Mouse (Mus musculus) hindbrain, embryonic 15.5 days (tissue): ENCODE data around the gene Aqp6. TPM values are rescaled to one million over a fixed set of nuclear protein-coding genes. Genes with fewer than 3 reads are reported as not detected.

Experiments
- ATAC-seq: fragments of 200-750 bp; cut with Nextera tagmentation; 2 replicates; pipeline ENCODE4 v1.8.0; 2017; ENCODE audit warnings: low read depth, moderate number of reproducible peaks, moderate TSS enrichment; ENCODE audit not compliant: low FRiP score
- H3K27ac ChIP-seq: fragments of 300-500 bp; sonication (generic); replicated peaks from 2 replicates; pipeline ENCODE4 v1.5.1; 2015; ENCODE audit warnings: mild to moderate bottlenecking, inconsistent platforms
- H3K27me3 ChIP-seq: fragments of 300-500 bp; sonication (generic); 2 replicates; pipeline ENCODE4 v1.6.1; 2015; ENCODE audit warnings: control low read depth, inconsistent platforms
- H3K36me3 ChIP-seq: fragments of 300-500 bp; sonication (generic); 2 replicates; pipeline ENCODE4 v1.6.1; 2015; ENCODE audit warnings: control low read depth, inconsistent platforms
- H3K4me1 ChIP-seq: fragments of 300-500 bp; sonication (generic); replicated peaks from 2 replicates; pipeline ENCODE4 v1.6.1; 2015; ENCODE audit warnings: control low read depth, inconsistent platforms
- H3K4me2 ChIP-seq: fragments of 300-500 bp; sonication (generic); 2 replicates; pipeline ENCODE4 v1.6.1; 2015; ENCODE audit warnings: moderate library complexity, mild to moderate bottlenecking, inconsistent platforms
- H3K4me3 ChIP-seq: fragments of 300-500 bp; sonication (generic); 2 replicates; pipeline ENCODE4 v1.5.1; 2015; ENCODE audit warnings: mild to moderate bottlenecking, inconsistent platforms
- H3K9ac ChIP-seq: fragments of 300-500 bp; sonication (generic); 2 replicates; pipeline ENCODE4 v1.6.1; 2015; ENCODE audit warnings: inconsistent platforms
- H3K9me3 ChIP-seq: fragments of 300-500 bp; sonication (generic); 2 replicates; pipeline ENCODE4 v1.6.1; 2016; ENCODE audit warnings: control low read depth, inconsistent platforms
- WGBS: fragments of 180-500 bp; shearing (Covaris S2); methylation state at CpG from one replicate; pipeline ENCODE4 v1.1.7; 2015; 5-methylcytosine and 5-hydroxymethylcytosine counted together
- polyA plus RNA-seq: library from polyadenylated mRNA; unstranded; fragments of >200 nt; fragmentation: Nextera tagmentation; extraction: Ambion mirVana; gene quantifications from 2 replicates; pipeline ENCODE4 v1.2.1, GENCODE M21; 2015

The Aqp6 gene
- polyA plus RNA-seq: 0.78 and 1.00 TPM in 2 replicates

DNA sequence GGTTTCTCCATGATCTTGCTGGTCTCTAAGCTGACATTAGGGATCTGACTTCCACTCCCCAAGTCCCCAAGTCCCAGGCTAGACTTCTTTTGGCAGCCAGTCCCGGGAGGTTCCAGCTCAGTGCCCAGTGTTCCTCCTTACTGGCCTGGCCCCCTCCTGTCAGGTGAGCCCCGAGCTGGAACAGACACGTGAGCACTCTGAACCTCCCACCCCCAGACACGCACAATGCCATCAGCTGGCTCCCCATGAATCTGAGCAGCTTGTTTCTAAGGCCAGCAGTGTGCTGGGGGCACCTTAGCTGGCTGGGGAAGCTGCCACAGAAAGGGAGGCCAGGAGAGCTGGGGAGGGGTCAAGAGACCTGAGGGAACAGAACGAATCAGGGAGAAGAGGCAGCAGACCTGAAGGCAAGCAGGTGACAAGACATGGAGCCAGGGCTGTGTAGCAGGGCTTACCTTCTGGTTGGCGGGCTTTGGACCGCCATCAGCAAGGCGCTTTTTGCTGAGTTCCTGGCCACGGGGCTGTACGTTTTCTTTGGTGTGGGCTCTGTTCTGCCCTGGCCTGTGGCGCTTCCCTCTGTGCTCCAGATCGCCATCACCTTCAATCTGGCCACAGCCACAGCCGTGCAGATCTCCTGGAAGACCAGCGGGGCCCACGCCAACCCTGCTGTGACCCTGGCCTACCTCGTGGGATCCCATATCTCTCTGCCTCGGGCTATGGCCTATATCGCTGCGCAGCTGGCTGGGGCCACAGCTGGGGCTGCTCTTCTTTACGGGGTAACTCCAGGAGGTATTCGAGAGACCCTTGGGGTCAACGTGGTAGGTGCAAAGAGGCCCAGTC, at the start of gene Aqp6:
TSS of gene Aqp6 (plus strand) at position 415 of the 837 bp plus-strand sequence.
- ATAC-seq: no peak
- WGBS: 46% methylated on average over 22 of the region's 22 CpGs
- Histone ChIP-seq H3K4me3 (no peak within 1 kb of the TSS), H3K4me2 (no peak within 1 kb of the TSS), H3K36me3 (no peaks in the 10 kb centered on the region), H3K4me1 (peaks cover 41% of the 10 kb centered on the region), H3K9ac (no peak within 1 kb of the TSS), H3K27ac (peak within 1 kb of the TSS; percentile 65), H3K9me3 (no peaks in the 10 kb centered on the region), H3K27me3 (no peaks in the 10 kb centered on the region)

DNA sequence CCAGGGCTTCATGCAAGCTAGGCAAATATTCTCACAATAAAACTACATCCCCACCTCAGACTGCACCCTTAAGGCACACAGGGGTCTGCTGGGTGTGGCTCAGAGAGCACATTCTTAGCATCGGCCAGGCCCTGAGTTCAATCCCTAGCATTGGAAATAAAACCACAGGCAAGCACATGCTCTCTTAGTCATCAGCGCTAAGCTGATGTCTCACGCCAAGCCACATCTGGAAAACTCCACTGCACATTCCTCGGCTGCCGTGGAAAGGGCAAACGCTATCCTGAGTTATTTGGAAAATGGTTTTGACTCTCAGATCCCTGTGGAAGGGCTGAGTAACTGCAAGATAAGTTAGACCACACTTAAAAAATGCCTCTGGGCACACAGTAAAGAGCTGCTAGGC, 47.4 kb upstream of the Aqp6 start:
- Histone ChIP-seq H3K4me1 (no peaks in the 10 kb centered on the region), H3K9ac (no peak overlapping the region), H3K9me3 (no peaks in the 10 kb centered on the region), H3K27ac (no peak overlapping the region), H3K36me3 (no peaks in the 10 kb centered on the region), H3K27me3 (no peaks in the 10 kb centered on the region), H3K4me3 (no peak overlapping the region), H3K4me2 (no peak overlapping the region)
- WGBS: 78% methylated on average over 6 of the region's 6 CpGs
- ATAC-seq: no peak

DNA sequence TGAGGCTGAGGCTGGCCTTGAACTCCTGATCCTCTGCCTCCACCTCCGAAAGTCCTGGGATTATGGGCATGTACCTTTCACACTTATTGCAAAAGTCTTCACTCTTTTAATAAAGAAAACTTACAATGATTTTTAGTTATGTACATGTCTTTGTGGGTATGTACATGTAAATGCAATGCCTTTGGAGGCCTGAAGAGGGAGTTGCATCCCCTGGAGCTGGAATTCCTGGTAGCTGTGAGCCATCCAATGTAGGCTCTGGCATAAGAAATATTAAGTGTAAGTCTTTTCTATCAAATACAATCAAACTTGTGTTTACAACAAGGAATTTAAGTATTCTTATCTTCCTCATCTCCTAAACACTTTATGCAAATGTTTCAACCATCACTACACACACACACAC, 42.3 kb upstream of the Aqp6 start:
- Histone ChIP-seq H3K9ac (no peak overlapping the region), H3K27ac (no peak overlapping the region), H3K4me1 (peaks cover under 1% of the 10 kb centered on the region; the same call in 1 of the 2 replicates), H3K4me2 (no peak overlapping the region), H3K36me3 (no peaks in the 10 kb centered on the region), H3K9me3 (no peaks in the 10 kb centered on the region), H3K4me3 (no peak overlapping the region), H3K27me3 (no peaks in the 10 kb centered on the region)
- no peak for ATAC-seq
- 91% methylated on average over 1 of the region's 1 CpGs for WGBS

DNA sequence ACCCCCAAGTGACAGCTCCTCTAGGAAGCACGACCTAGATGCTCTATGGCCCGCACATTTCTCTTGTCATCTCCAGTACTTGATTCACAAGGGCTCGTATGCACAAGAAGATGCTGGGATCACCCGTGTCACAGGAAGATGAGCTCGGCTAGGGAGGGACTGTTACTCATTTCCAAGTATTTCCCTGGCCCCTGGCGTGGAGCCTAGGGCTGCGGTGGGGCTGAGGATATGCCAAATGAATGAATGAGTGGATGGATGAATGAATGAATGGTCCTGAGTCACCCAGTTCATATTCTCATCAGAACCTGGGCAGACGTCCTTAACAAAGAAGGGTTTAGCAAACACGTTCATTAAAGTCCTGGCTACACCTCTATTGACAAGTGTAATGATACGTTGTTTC, 41.0 kb upstream of the Aqp6 start:
- Histone ChIP-seq H3K9ac (no peak overlapping the region), H3K4me2 (no peak overlapping the region), H3K27ac (no peak overlapping the region), H3K36me3 (no peaks in the 10 kb centered on the region), H3K9me3 (no peaks in the 10 kb centered on the region), H3K4me3 (no peak overlapping the region), H3K4me1 (peaks cover 5% of the 10 kb centered on the region; the same call in 1 of the 2 replicates), H3K27me3 (no peaks in the 10 kb centered on the region)
- no peak for ATAC-seq
- 82% methylated on average over 10 of the region's 10 CpGs for WGBS

DNA sequence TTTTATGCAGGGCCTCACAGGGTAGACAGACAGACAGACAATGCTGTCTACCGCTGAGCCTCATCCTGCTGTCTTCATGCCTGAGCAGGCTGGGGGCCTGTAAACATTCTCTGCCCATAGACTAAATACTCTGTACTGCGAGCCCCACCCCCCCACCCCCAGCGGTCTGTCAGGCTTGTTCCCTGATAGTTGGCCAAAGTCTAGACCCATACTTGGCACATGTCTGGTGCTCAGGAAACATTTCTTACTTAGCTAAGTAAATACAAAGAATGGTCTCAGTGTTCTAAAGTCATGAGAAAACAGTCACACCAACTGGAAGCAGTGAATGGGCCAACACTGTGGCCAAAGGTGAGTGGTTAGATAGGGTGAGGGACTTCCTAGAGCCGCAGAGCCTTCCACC, 33.8 kb upstream of the Aqp6 start:
- WGBS: 68% methylated on average over 4 of the region's 4 CpGs
- no peaks in the 10 kb centered on the region for H3K36me3 ChIP-seq
- ATAC-seq: no peak

DNA sequence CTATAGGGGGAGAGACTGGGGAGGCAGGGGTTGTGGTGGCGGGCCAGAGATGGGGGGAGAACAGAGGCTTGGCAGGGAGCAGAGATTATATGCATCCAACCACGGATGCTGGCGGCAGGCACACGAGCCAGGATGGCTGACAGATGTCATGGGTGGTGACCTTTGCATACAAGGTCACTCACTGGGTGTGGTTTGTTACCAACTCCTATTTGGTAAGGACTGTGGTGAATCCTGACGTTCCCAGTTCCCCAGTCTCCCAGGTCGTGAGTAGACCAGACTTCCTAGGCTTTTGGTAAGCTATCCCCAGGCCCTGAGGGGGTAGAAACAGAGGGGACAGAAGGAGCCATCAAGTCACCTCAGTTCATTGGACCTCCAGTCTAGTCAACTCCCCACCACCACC, 32.5 kb upstream of the Aqp6 start:
- no peak for ATAC-seq
- peaks cover 5% of the 10 kb centered on the region; the same call in 1 of the 2 replicates for H3K4me1 ChIP-seq
- no peak overlapping the region for H3K4me3 ChIP-seq
- 54% methylated on average over 6 of the region's 6 CpGs for WGBS
- H3K27ac ChIP-seq: no peak overlapping the region
- H3K9me3 ChIP-seq: no peaks in the 10 kb centered on the region
- no peak overlapping the region for H3K9ac ChIP-seq
- H3K4me2 ChIP-seq: no peak overlapping the region
- no peaks in the 10 kb centered on the region for H3K27me3 ChIP-seq
- no peaks in the 10 kb centered on the region for H3K36me3 ChIP-seq

More for the DNA sequence above, 33.8 kb upstream of the Aqp6 start:
- H3K4me3 ChIP-seq: no peak overlapping the region
- H3K4me2 ChIP-seq: no peak overlapping the region
- peaks cover 5% of the 10 kb centered on the region; the same call in 1 of the 2 replicates for H3K4me1 ChIP-seq
- no peaks in the 10 kb centered on the region for H3K27me3 ChIP-seq
- no peak overlapping the region for H3K27ac ChIP-seq
- no peaks in the 10 kb centered on the region for H3K9me3 ChIP-seq
- no peak overlapping the region for H3K9ac ChIP-seq

DNA sequence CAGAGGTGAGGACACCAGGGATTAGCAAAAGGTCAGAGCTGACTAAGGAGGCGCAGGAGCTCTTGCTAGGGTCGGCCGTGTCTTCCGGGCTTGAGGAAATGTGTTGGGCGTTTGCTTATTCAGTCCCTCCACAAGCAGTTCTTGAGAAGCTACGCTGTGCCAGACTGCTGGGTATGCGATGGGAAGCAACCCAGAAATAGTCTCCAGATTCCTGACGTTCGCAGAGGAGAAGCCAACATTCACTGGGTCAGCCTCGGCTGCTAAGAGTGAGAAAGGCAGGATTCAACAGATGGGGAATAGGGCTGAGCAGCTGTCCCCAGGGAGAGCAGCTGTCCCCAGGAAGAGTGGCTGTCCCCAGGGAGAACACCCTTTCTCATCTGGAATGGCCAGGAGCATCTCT, 32.1 kb upstream of the Aqp6 start:
- no peak overlapping the region for H3K9ac ChIP-seq
- peaks cover 2% of the 10 kb centered on the region; the same call in 1 of the 2 replicates for H3K4me1 ChIP-seq
- 84% methylated on average over 10 of the region's 10 CpGs for WGBS

DNA sequence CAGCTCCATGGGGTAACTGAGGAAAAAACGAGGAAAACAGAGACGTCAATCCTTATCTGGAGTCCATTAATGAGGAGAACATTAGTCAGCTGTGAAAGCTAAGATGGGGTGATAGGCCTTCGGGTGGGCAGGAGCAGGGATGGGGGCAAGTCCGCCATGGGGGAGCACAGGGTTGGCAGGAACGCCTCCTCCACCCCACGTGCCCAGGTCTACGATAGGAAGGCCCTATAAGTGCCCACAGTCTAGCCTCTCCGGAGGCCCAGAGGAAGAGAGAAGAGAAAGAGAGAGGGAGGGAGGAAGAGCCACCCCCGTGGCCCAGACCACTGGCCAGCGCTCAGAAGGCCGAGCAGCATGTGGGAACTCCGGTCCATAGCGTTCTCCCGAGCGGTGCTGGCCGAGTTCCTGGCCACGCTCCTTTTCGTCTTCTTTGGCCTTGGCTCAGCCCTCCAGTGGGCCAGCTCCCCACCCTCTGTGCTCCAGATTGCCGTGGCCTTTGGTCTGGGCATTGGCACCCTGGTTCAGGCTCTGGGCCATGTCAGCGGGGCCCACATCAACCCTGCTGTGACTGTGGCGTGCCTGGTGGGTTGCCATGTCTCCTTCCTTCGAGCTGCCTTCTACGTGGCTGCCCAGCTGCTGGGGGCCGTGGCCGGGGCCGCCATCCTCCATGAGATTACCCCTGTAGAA, 22.3 kb upstream of the Aqp6 start, which contains the start of gene Aqp2:
TSS of gene Aqp2 (plus strand) at position 254 of the 684 bp plus-strand sequence.
- WGBS: 78% methylated on average over 26 of the region's 26 CpGs
- no peak within 1 kb of the TSS for H3K4me3 ChIP-seq
- no peak within 1 kb of the TSS for H3K4me2 ChIP-seq
- ATAC-seq: no peak
- H3K4me1 ChIP-seq: peaks cover 11% of the 10 kb centered on the region
- no peaks in the 10 kb centered on the region for H3K36me3 ChIP-seq
- H3K9me3 ChIP-seq: no peaks in the 10 kb centered on the region
- H3K9ac ChIP-seq: no peak within 1 kb of the TSS
- peaks cover 22% of the 10 kb centered on the region for H3K27me3 ChIP-seq
- H3K27ac ChIP-seq: no peak within 1 kb of the TSS

More for the DNA sequence above, 32.1 kb upstream of the Aqp6 start:
- ATAC-seq: no peak
- no peaks in the 10 kb centered on the region for H3K27me3 ChIP-seq
- no peak overlapping the region for H3K4me2 ChIP-seq
- no peak overlapping the region for H3K27ac ChIP-seq
- no peaks in the 10 kb centered on the region for H3K9me3 ChIP-seq
- no peaks in the 10 kb centered on the region for H3K36me3 ChIP-seq
- H3K4me3 ChIP-seq: no peak overlapping the region

DNA sequence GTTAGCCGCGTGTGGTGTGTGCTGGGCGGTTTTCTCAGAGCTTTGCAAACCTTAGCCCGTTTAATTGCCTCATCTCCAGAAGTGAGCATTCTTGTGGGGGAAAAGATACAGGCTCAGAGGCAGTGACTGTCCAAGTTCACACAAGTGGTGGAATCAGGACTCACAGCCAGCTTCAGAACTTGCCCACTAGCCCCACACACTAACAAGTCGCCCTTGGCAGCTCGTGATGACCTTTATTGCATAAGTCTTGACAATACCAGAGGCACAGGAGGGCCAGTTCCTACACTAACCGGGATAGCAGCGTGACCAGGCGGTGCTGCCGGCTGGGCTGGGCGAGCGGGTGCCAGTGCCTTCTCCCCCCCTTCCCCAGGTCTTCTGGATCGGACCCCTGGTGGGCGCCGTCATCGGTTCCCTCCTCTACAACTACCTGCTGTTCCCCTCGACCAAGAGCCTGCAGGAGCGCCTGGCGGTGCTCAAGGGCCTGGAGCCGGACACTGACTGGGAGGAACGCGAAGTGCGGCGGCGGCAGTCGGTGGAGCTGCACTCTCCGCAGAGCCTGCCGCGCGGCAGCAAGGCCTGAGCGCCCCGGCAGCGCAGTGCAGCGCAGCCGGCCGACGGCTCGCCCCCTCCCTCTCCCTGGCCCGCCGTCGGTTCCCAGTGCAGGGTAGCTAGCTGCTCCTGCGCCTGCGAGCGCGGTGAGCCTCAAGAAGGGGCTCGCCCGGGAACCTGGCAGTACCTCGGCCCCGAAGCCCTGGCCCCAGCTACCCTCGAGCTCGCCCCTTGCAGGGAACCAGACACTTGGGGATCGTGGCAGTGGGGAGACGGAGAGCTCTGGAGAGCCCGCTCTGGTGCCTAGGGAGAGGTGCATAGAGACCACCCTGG, 17.5 kb upstream of the Aqp6 start:
- Histone ChIP-seq H3K9ac (peak overlapping the region; percentile 10; the same call in 1 of the 2 replicates), H3K4me2 (peak overlapping the region; percentile 54), H3K36me3 (no peaks in the 10 kb centered on the region), H3K4me1 (peaks cover 24% of the 10 kb centered on the region), H3K9me3 (no peaks in the 10 kb centered on the region), H3K27me3 (peaks cover 64% of the 10 kb centered on the region), H3K27ac (no peak overlapping the region), H3K4me3 (peak overlapping the region; percentile 27)
- ATAC-seq: peak; percentile 50; the same call in 1 of the 2 replicates
- WGBS: 2% methylated on average over 54 of the region's 54 CpGs

DNA sequence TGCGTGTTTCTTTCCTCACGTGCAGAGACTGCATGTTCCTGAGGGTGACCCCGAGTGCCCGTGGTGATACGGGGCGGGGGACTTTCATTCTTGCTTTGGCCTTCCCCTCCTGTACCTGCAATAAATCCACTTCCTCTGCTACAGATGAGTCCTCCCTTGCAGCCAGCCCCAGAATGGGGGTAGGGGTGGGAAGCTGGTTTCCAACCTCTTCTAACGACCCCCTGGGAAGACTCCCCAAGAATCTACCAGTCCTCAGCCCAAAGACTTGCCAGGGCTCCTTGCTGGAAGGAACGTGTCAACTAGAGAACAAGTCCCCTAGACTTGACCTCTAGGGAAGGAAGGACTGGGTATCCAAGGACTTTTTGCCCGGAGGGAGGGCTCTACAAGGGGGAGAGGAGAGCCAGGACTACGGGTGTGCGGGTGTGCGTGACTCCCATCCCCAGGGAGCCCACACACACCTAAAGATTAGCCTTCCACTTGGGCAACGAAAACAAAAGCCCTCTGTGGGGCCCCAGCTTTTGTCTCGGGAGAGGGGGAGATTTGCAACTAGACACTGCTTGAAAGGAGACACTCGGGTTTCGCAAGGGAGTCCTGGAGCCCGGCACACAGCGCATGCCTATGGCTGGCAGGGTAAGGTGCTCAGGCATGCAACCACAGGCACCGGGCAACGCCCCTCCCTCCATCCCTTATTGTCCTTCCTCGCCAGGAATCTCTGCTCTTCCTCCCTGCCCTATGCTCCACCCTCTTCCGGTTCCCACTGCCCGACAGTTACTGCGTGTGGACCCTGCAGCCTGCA, 16.6 kb upstream of the Aqp6 start:
- Histone ChIP-seq H3K4me2 (peak overlapping the region; percentile 54), H3K4me3 (peak overlapping the region; percentile 27), H3K27ac (no peak overlapping the region), H3K36me3 (no peaks in the 10 kb centered on the region), H3K27me3 (peaks cover 73% of the 10 kb centered on the region), H3K4me1 (peaks cover 24% of the 10 kb centered on the region), H3K9ac (no peak overlapping the region), H3K9me3 (no peaks in the 10 kb centered on the region)
- ATAC-seq: no peak
- 1% methylated on average over 24 of the region's 24 CpGs for WGBS

DNA sequence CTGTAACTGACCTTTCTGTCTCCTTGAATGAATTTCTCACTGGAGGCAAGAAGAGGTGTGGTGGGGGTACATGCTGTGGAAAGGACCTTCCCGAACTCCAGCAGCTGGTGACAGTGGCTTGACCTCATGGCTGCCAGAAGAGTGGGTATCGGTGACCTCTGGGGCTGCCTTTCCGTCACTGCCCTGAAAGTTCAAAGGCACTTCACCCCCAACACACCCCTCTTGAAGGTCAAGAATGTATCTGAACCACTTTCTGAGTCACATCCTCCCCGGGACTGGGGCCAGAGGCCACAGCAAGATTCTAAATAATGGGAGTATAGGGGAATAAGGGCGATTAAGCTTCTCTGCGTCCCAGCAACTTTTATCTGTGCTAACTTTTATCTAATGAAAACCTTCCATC, 15.5 kb upstream of the Aqp6 start:
- H3K9me3 ChIP-seq: no peaks in the 10 kb centered on the region
- no peaks in the 10 kb centered on the region for H3K36me3 ChIP-seq
- H3K4me1 ChIP-seq: peaks cover 29% of the 10 kb centered on the region
- WGBS: 71% methylated on average over 6 of the region's 6 CpGs
- ATAC-seq: no peak
- H3K27ac ChIP-seq: no peak overlapping the region
- peaks cover 80% of the 10 kb centered on the region for H3K27me3 ChIP-seq
- no peak overlapping the region for H3K4me2 ChIP-seq
- no peak overlapping the region for H3K9ac ChIP-seq
- no peak overlapping the region for H3K4me3 ChIP-seq
